Comparison of ENCODE assay signal across 7 mouse cellular contexts in the genomic region with DNA sequence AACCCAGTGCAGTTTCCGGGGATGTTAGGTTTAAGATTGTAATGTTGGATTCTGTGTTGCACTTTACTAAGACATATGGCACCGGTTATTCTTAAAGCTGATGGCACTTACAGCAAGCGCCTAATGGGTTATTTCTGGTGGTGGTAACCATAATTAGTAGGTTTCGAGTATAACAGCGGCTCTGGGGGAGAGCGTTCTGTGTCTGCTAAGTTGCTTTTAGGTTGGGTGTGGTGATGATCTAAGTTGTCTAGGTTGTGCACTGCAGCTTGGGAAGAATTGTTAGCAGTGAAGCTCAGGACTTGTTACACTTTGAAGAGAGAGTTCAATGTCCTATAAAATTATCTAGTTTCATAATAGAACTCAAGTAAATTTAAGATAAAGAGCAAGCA. TPM values are rescaled to one million over a fixed set of nuclear protein-coding genes. Genes with fewer than 3 reads are reported as not detected.
A peak's percentile ranks its signal among the peaks of the same experiment; 100 is the strongest.
DNase-seq lines count a peak whose midpoint lies in the region; ATAC-seq and TF ChIP-seq lines count a peak whose summit lies in the region.

No protein-coding gene starts in this region.

- no peaks in the 10 kb centered on the region for H3K9me3 ChIP-seq in lung, embryonic 15.5 days
- no peaks in the 10 kb centered on the region for H3K9me3 ChIP-seq in embryonic facial prominence, embryonic 12.5 days
- H3K9me3 ChIP-seq in intestine, postnatal 0 days (ENCODE audit: control insufficient read depth): no peaks in the 10 kb centered on the region

- peak overlapping the region; percentile 96 for H3K9ac ChIP-seq in lung, embryonic 15.5 days
- peak overlapping the region; percentile 95 for H3K9ac ChIP-seq in embryonic facial prominence, embryonic 12.5 days
- H3K9ac ChIP-seq in intestine, postnatal 0 days (ENCODE audit: low read depth, low read length): peak overlapping the region; percentile 97

- no peak for ATAC-seq in lung, embryonic 15.5 days (ENCODE audit: borderline replicate concordance, extremely low read depth, low FRiP score, low TSS enrichment)
- ATAC-seq in embryonic facial prominence, embryonic 12.5 days (ENCODE audit: insufficient number of reproducible peaks, insufficient read depth, low FRiP score, low TSS enrichment): no peak
- no peak for ATAC-seq in intestine, postnatal 0 days

- no peaks in the 10 kb centered on the region for H3K27me3 ChIP-seq in lung, embryonic 15.5 days
- H3K27me3 ChIP-seq in embryonic facial prominence, embryonic 12.5 days: no peaks in the 10 kb centered on the region
- no peaks in the 10 kb centered on the region for H3K27me3 ChIP-seq in intestine, postnatal 0 days (replicated peaks; ENCODE audit: control insufficient read depth, insufficient read depth, low read length)
- H3K27me3 ChIP-seq in splenic B cell, adult 2 months (ENCODE audit: control insufficient read depth, insufficient read depth, low read length, poor library complexity, severe bottlenecking): no peaks in the 10 kb centered on the region; the same call in 1 of the 2 replicates

- DNase-seq in lung, adult 18-20 months: no peak
- DNase-seq in splenic B cell, adult 2 months (ENCODE audit: low read depth, low spot score): peak; percentile 15
- DNase-seq in cerebellum, postnatal 36 days: no peak
- no peak for DNase-seq in left cerebral cortex, adult 8-10 months (ENCODE audit: low spot score in 2 of 2)

- 0% methylated on average over 6 of the region's 6 CpGs for WGBS in lung, embryonic 15.5 days
- WGBS in embryonic facial prominence, embryonic 12.5 days: 1% methylated on average over 6 of the region's 6 CpGs
- WGBS in intestine, postnatal 0 days: under 1% methylated on average over 6 of the region's 6 CpGs

- TF ChIP-seq CTCF in intestine, postnatal 0 days (IDR thresholded peaks at IDR 0.05; ENCODE audit: low read depth): no peak

- peaks cover 19% of the 10 kb centered on the region for H3K4me1 ChIP-seq in lung, embryonic 15.5 days
- H3K4me1 ChIP-seq in embryonic facial prominence, embryonic 12.5 days: peaks cover 18% of the 10 kb centered on the region
- H3K4me1 ChIP-seq in intestine, postnatal 0 days (replicated peaks; ENCODE audit: control insufficient read depth, insufficient read depth, low read length): 0 out of 2 replicates have a peak, but pooled peaks cover 2% of the 10 kb centered on the region

- no peaks in the 10 kb centered on the region for H3K36me3 ChIP-seq in lung, embryonic 15.5 days
- no peaks in the 10 kb centered on the region for H3K36me3 ChIP-seq in embryonic facial prominence, embryonic 12.5 days
- no peaks in the 10 kb centered on the region for H3K36me3 ChIP-seq in intestine, postnatal 0 days (ENCODE audit: control insufficient read depth, insufficient read depth)
- H3K36me3 ChIP-seq in splenic B cell, adult 2 months (ENCODE audit: control insufficient read depth, insufficient read depth, low read length, poor library complexity, severe bottlenecking): no peaks in the 10 kb centered on the region

- H3K4me2 ChIP-seq in lung, embryonic 15.5 days: peak overlapping the region; percentile 73
- peak overlapping the region; percentile 73 for H3K4me2 ChIP-seq in embryonic facial prominence, embryonic 12.5 days (replicated peaks)
- peak overlapping the region; percentile 79 for H3K4me2 ChIP-seq in intestine, postnatal 0 days (replicated peaks; ENCODE audit: low read depth)

- peak overlapping the region; percentile 92 for H3K27ac ChIP-seq in lung, embryonic 15.5 days
- H3K27ac ChIP-seq in embryonic facial prominence, embryonic 12.5 days: peak overlapping the region; percentile 95
- peak overlapping the region; percentile 92; the same call in 1 of the 2 replicates for H3K27ac ChIP-seq in intestine, postnatal 0 days (ENCODE audit: low read depth, low read length)

- H3K4me3 ChIP-seq in lung, embryonic 15.5 days: peak overlapping the region; percentile 98
- peak overlapping the region; percentile 93 for H3K4me3 ChIP-seq in embryonic facial prominence, embryonic 12.5 days
- peak overlapping the region; percentile 96 for H3K4me3 ChIP-seq in intestine, postnatal 0 days (ENCODE audit: low read depth, low read length)

RNA-seq across cellular contexts. Expression of a gene that starts 1.4 kb away (rescaled TPM):
- 20.0 and 20.7 TPM in 2 replicates for polyA plus RNA-seq in lung, embryonic 15.5 days (2015; fragmentation: Nextera tagmentation; extraction: Ambion mirVana)
- 29.4 and 30.8 TPM in 2 replicates for polyA plus RNA-seq in embryonic facial prominence, embryonic 12.5 days (2016; fragmentation: Nextera tagmentation; extraction: Ambion mirVana)
- 17.2 and 22.3 TPM in 2 replicates for polyA plus RNA-seq in intestine, postnatal 0 days (2015; fragmentation: Nextera tagmentation; extraction: Ambion mirVana)
- 10 to 100 TPM; 46.1 to 51.5 (median 50.2) TPM for total RNA-seq in left cerebral cortex, adult 8-10 months (2022)
